Mouse (Mus musculus): Measurements from ENCODE around the gene Adamts9. TPM values are rescaled to one million over a fixed set of nuclear protein-coding genes. Genes with fewer than 3 reads are reported as not detected.

Gene Adamts9
- total and polyA plus RNA-seq, 3 experiments = 0.27 TPM; not detected in 2

- Histone ChIP-seq H3K27me3 (ENCODE audit: insufficient read depth, low read length) (no peaks in the 10 kb centered on the region), H3K9me3 (replicated peaks) (peaks cover 9% of the 10 kb centered on the region), H3K4me1 (ENCODE audit: insufficient read depth, low read depth, low read length) (no peaks in the 10 kb centered on the region), H3K36me3 (replicated peaks) (no peaks in the 10 kb centered on the region), H3K4me3 (ENCODE audit: low read depth, low read length) (no peak overlapping the region)
- no peak for DNase-seq (ENCODE audit: low spot score)
- ATAC-seq (ENCODE audit: extremely low read depth, insufficient number of reproducible peaks, low FRiP score, poor library complexity, severe bottlenecking) = no peak
- TF ChIP-seq GATA1 (IDR thresholded peaks at IDR 0.05; ENCODE audit: borderline replicate concordance, low read length) = no peak
- no peak for TF ChIP-seq TAL1 (conservative IDR thresholded peaks at IDR 0.05; ENCODE audit: low read depth, low read length)
- no peak for TF ChIP-seq GATA2 (IDR thresholded peaks at IDR 0.05; ENCODE audit: borderline replicate concordance, low read depth, low read length)
- no peak for TF ChIP-seq POLR2AphosphoS5 (IDR thresholded peaks at IDR 0.05; ENCODE audit: insufficient replicate concordance, low read depth, low read length)
- no peak for TF ChIP-seq CTCF (IDR thresholded peaks at IDR 0.05; ENCODE audit: low read depth, low read length)
Measured at GRCm38 (mm10) chr6:92752737-92753136, 190.6 kb downstream of the Adamts9 start.

GRCm38 (mm10) chr6:92749420-92749819 is 193.9 kb downstream of the Adamts9 start:
- Histone ChIP-seq H3K9me3 (replicated peaks) (peaks cover 9% of the 10 kb centered on the region), H3K4me1 (ENCODE audit: insufficient read depth, low read depth, low read length) (no peaks in the 10 kb centered on the region), H3K4me3 (ENCODE audit: low read depth, low read length) (no peak overlapping the region), H3K27me3 (ENCODE audit: insufficient read depth, low read length) (no peaks in the 10 kb centered on the region), H3K36me3 (replicated peaks) (no peaks in the 10 kb centered on the region)
- ATAC-seq (ENCODE audit: extremely low read depth, insufficient number of reproducible peaks, low FRiP score, poor library complexity, severe bottlenecking) = no peak
- no peak for DNase-seq (ENCODE audit: low spot score)
- TF ChIP-seq CTCF (IDR thresholded peaks at IDR 0.05; ENCODE audit: low read depth, low read length) (no peak), GATA1 (IDR thresholded peaks at IDR 0.05; ENCODE audit: borderline replicate concordance, low read length) (no peak), GATA2 (IDR thresholded peaks at IDR 0.05; ENCODE audit: borderline replicate concordance, low read depth, low read length) (no peak), TAL1 (conservative IDR thresholded peaks at IDR 0.05; ENCODE audit: low read depth, low read length) (no peak), POLR2AphosphoS5 (IDR thresholded peaks at IDR 0.05; ENCODE audit: insufficient replicate concordance, low read depth, low read length) (no peak)

GRCm38 (mm10) chr6:92743605-92744004 is 199.7 kb downstream of the Adamts9 start:
- TF ChIP-seq TAL1 (conservative IDR thresholded peaks at IDR 0.05; ENCODE audit: low read depth, low read length) = no peak
- TF ChIP-seq GATA1 (IDR thresholded peaks at IDR 0.05; ENCODE audit: borderline replicate concordance, low read length) = no peak
- no peak for TF ChIP-seq CTCF (IDR thresholded peaks at IDR 0.05; ENCODE audit: low read depth, low read length)
- TF ChIP-seq POLR2AphosphoS5 (IDR thresholded peaks at IDR 0.05; ENCODE audit: insufficient replicate concordance, low read depth, low read length) = no peak
- TF ChIP-seq GATA2 (IDR thresholded peaks at IDR 0.05; ENCODE audit: borderline replicate concordance, low read depth, low read length) = no peak
- ATAC-seq (ENCODE audit: extremely low read depth, insufficient number of reproducible peaks, low FRiP score, poor library complexity, severe bottlenecking) (no peak), DNase-seq (ENCODE audit: low spot score) (no peak)
- H3K9me3 ChIP-seq (replicated peaks) = peaks cover 16% of the 10 kb centered on the region
- H3K4me3 ChIP-seq (ENCODE audit: low read depth, low read length) = no peak overlapping the region
- H3K4me1 ChIP-seq (ENCODE audit: insufficient read depth, low read depth, low read length) = no peaks in the 10 kb centered on the region
- H3K27me3 ChIP-seq (ENCODE audit: insufficient read depth, low read length) = no peaks in the 10 kb centered on the region
- no peaks in the 10 kb centered on the region for H3K36me3 ChIP-seq (replicated peaks)

GRCm38 (mm10) chr6:92737116-92737515 is 206.2 kb downstream of the Adamts9 start:
- TF ChIP-seq TAL1 (conservative IDR thresholded peaks at IDR 0.05; ENCODE audit: low read depth, low read length) = no peak
- DNase-seq (ENCODE audit: low spot score) = no peak

GRCm38 (mm10) chr6:92733651-92734050 is 209.6 kb downstream of the Adamts9 start:
- Histone ChIP-seq H3K27me3 (ENCODE audit: insufficient read depth, low read length) (no peaks in the 10 kb centered on the region), H3K36me3 (replicated peaks) (no peaks in the 10 kb centered on the region), H3K9me3 (replicated peaks) (peaks cover 1% of the 10 kb centered on the region; the same call in 1 of the 2 replicates), H3K4me1 (ENCODE audit: insufficient read depth, low read depth, low read length) (no peaks in the 10 kb centered on the region), H3K4me3 (ENCODE audit: low read depth, low read length) (no peak overlapping the region)
- DNase-seq (ENCODE audit: low spot score) = no peak
- TF ChIP-seq POLR2AphosphoS5 (IDR thresholded peaks at IDR 0.05; ENCODE audit: insufficient replicate concordance, low read depth, low read length) (no peak), CTCF (IDR thresholded peaks at IDR 0.05; ENCODE audit: low read depth, low read length) (no peak), TAL1 (conservative IDR thresholded peaks at IDR 0.05; ENCODE audit: low read depth, low read length) (no peak), GATA1 (IDR thresholded peaks at IDR 0.05; ENCODE audit: borderline replicate concordance, low read length) (no peak), GATA2 (IDR thresholded peaks at IDR 0.05; ENCODE audit: borderline replicate concordance, low read depth, low read length) (no peak)
- no peak for ATAC-seq (ENCODE audit: extremely low read depth, insufficient number of reproducible peaks, low FRiP score, poor library complexity, severe bottlenecking)

More at GRCm38 (mm10) chr6:92737116-92737515, 206.2 kb downstream of the Adamts9 start:
- Histone ChIP-seq H3K4me3 (ENCODE audit: low read depth, low read length) (no peak overlapping the region), H3K36me3 (replicated peaks) (no peaks in the 10 kb centered on the region), H3K27me3 (ENCODE audit: insufficient read depth, low read length) (no peaks in the 10 kb centered on the region), H3K4me1 (ENCODE audit: insufficient read depth, low read depth, low read length) (no peaks in the 10 kb centered on the region), H3K9me3 (replicated peaks) (peaks cover 8% of the 10 kb centered on the region)
- no peak for ATAC-seq (ENCODE audit: extremely low read depth, insufficient number of reproducible peaks, low FRiP score, poor library complexity, severe bottlenecking)

- TF ChIP-seq GATA1 (IDR thresholded peaks at IDR 0.05; ENCODE audit: borderline replicate concordance, low read length) (no peak), POLR2AphosphoS5 (IDR thresholded peaks at IDR 0.05; ENCODE audit: insufficient replicate concordance, low read depth, low read length) (no peak), CTCF (IDR thresholded peaks at IDR 0.05; ENCODE audit: low read depth, low read length) (no peak), TAL1 (conservative IDR thresholded peaks at IDR 0.05; ENCODE audit: low read depth, low read length) (no peak), GATA2 (IDR thresholded peaks at IDR 0.05; ENCODE audit: borderline replicate concordance, low read depth, low read length) (no peak)
- ATAC-seq (ENCODE audit: extremely low read depth, insufficient number of reproducible peaks, low FRiP score, poor library complexity, severe bottlenecking) = no peak
- Histone ChIP-seq H3K4me3 (ENCODE audit: low read depth, low read length) (no peak overlapping the region), H3K9me3 (replicated peaks) (peaks cover 5% of the 10 kb centered on the region; the same call in 1 of the 2 replicates), H3K4me1 (ENCODE audit: insufficient read depth, low read depth, low read length) (no peaks in the 10 kb centered on the region), H3K27me3 (ENCODE audit: insufficient read depth, low read length) (no peaks in the 10 kb centered on the region), H3K36me3 (replicated peaks) (no peaks in the 10 kb centered on the region)
- DNase-seq (ENCODE audit: low spot score) = no peak
Measured at GRCm38 (mm10) chr6:92728514-92728913, 214.8 kb downstream of the Adamts9 start.
